32 mouse cellular contexts compared by ENCODE assay signal in genomic region chr4:74110816-74111215, GRCm38 (mm10).
"Had no signal": no experiment of that assay in that cellular context is flagged by ENCODE, and none has a peak within 500 bp of the region (broad histone marks: within the 10 kb centered on the region; RNA-seq: fewer than 3 reads in every experiment).

No protein-coding gene starts in this region.

- H3K27ac ChIP-seq: limb, embryonic 10.5 days; limb, embryonic 12.5 days; limb, embryonic 13.5 days; limb, embryonic 15.5 days; liver, embryonic 12.5 days; liver, embryonic 13.5 days; liver, embryonic 14.5 days; liver, embryonic 15.5 days; lung, embryonic 15.5 days; macrophage; midbrain, embryonic 10.5 days; midbrain, embryonic 12.5 days; midbrain, embryonic 13.5 days; midbrain, embryonic 15.5 days; neural tube, embryonic 12.5 days had no signal

- H3K4me3 ChIP-seq: limb, embryonic 10.5 days; limb, embryonic 12.5 days; limb, embryonic 13.5 days; limb, embryonic 15.5 days; liver, embryonic 12.5 days; liver, embryonic 13.5 days; liver, embryonic 15.5 days; lung, embryonic 15.5 days; megakaryocyte, embryonic 14.5 days; midbrain, embryonic 10.5 days; midbrain, embryonic 12.5 days; midbrain, embryonic 13.5 days; midbrain, embryonic 15.5 days; myocyte; neural tube, embryonic 12.5 days had no signal

- H3K9ac ChIP-seq: limb, embryonic 12.5 days; limb, embryonic 13.5 days; limb, embryonic 15.5 days; liver, embryonic 12.5 days; liver, embryonic 13.5 days; liver, embryonic 14.5 days; liver, embryonic 15.5 days; liver, postnatal 0 days; lung, embryonic 14.5 days; lung, embryonic 15.5 days; midbrain, embryonic 12.5 days; midbrain, embryonic 13.5 days; midbrain, embryonic 15.5 days; neural tube, embryonic 12.5 days had no signal

- H3K9me3 ChIP-seq: limb, embryonic 10.5 days; limb, embryonic 12.5 days; limb, embryonic 13.5 days; limb, embryonic 15.5 days; liver, embryonic 12.5 days; liver, embryonic 13.5 days; liver, embryonic 15.5 days; lung, embryonic 15.5 days; megakaryocyte, embryonic 14.5 days; midbrain, embryonic 10.5 days; midbrain, embryonic 12.5 days; midbrain, embryonic 13.5 days; midbrain, embryonic 15.5 days; neural tube, embryonic 12.5 days had no signal

- ATAC-seq: liver, embryonic 12.5 days; liver, postnatal 0 days; lung, postnatal 0 days; midbrain, embryonic 13.5 days; midbrain, embryonic 15.5 days; midbrain, embryonic 16.5 days had no signal

- H3K27me3 ChIP-seq: limb, embryonic 12.5 days; limb, embryonic 13.5 days; limb, embryonic 15.5 days; liver, embryonic 12.5 days; liver, embryonic 13.5 days; liver, embryonic 15.5 days; lung, embryonic 15.5 days; megakaryocyte, embryonic 14.5 days; midbrain, embryonic 12.5 days; midbrain, embryonic 13.5 days; midbrain, embryonic 15.5 days; neural tube, embryonic 12.5 days had no signal

- DNase-seq: left cerebral cortex, postnatal 4 days; liver; liver, embryonic 13.5 days; liver, postnatal 0 days; lung, adult 18-20 months; lung, adult 2 months; lung, embryonic 14.5 days; lung, postnatal 10 days; lung, postnatal 14 days; lung, postnatal 36 days; lung, postnatal 4 days; midbrain, embryonic 14.5 days had no signal

- H3K36me3 ChIP-seq: limb, embryonic 10.5 days; limb, embryonic 12.5 days; limb, embryonic 13.5 days; limb, embryonic 15.5 days; liver, embryonic 12.5 days; liver, embryonic 13.5 days; liver, embryonic 15.5 days; lung, embryonic 15.5 days; midbrain, embryonic 10.5 days; midbrain, embryonic 12.5 days; midbrain, embryonic 13.5 days; midbrain, embryonic 15.5 days; neural tube, embryonic 12.5 days had no signal

- H3K4me1 ChIP-seq: limb, embryonic 10.5 days; limb, embryonic 12.5 days; limb, embryonic 13.5 days; limb, embryonic 15.5 days; liver, embryonic 12.5 days; liver, embryonic 13.5 days; liver, embryonic 15.5 days; lung, embryonic 15.5 days; megakaryocyte, embryonic 14.5 days; midbrain, embryonic 10.5 days; midbrain, embryonic 12.5 days; midbrain, embryonic 13.5 days; midbrain, embryonic 15.5 days; neural tube, embryonic 12.5 days had no signal

- H3K4me2 ChIP-seq: limb, embryonic 12.5 days; limb, embryonic 13.5 days; limb, embryonic 15.5 days; liver, embryonic 11.5 days; liver, embryonic 12.5 days; liver, embryonic 13.5 days; liver, embryonic 15.5 days; lung, embryonic 14.5 days; lung, embryonic 15.5 days; midbrain, embryonic 11.5 days; midbrain, embryonic 12.5 days; midbrain, embryonic 13.5 days; midbrain, embryonic 15.5 days; neural tube, embryonic 12.5 days had no signal
